Mouse (Mus musculus) heart, postnatal 0 days (tissue): ENCODE data around the gene Mdga1.

Source experiments
- CTCF ChIP-seq: IDR thresholded peaks from 2 replicates; pipeline ENCODE4 v1.5.1; 2016; ENCODE audit warnings: antibody characterized with exemption, control low read depth, low read depth
- EP300 ChIP-seq: IDR thresholded peaks from 2 replicates; pipeline ENCODE4 v1.6.1; 2016; ENCODE audit warnings: antibody characterized with exemption, low read depth

DNA sequence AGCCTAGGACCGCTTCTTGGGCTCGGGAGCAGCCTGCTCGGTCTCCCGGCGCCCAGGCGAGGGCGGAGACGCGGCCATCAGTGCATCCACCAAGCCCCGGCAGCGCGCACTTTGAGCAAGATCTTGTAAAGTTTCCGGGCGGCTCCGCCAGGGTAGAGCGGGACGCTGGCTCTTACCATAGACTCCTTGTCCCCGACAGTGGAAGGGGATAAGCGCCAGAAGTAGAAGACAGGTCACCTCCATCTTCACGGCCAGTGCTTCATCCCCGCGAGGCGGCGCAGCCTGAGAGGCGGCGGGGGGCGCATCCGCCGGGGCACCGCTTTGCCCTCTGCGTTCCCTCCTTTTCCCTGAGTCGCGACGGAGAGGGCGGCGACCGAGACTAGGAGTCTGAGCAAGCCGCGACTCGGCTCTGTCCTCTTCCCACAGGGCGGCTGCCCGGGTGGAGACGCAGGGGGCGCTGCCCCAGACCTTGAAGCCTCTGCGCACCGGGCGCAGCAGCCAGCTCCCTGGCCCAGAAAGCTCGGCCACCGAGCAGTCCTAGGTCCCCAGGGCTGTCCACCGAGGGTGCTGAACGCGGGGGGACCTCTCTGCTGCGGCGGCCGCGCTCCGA is 82.5 kb downstream of the Mdga1 start:
- no peak for TF ChIP-seq EP300
- no peak for TF ChIP-seq CTCF
